10 mouse cellular contexts compared by ENCODE assay signal in the genomic region with DNA sequence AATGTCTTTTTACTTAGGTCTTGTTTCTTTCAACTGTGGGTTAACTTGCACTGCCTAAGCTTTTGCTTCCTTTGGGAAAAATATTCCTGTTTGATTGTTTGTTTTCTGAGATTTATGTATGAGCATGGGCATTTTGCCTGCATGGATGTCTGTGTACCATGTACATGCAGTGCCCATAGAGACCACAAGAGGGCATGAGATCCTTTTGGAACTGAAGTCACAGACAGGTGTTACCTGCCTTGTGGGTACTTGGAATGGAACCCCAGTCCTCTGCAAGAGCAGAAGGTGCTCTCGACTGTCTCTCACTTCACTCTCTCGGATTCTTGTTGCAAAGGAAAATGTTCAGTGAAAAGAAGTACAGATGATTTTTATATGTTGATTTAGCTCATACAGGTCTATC.
DNase-seq lines count a peak whose midpoint lies in the region; ATAC-seq lines count a peak whose summit lies in the region.
"Had no signal": no experiment of that assay in that cellular context is flagged by ENCODE, and none has a peak within 500 bp of the region (broad histone marks: within the 10 kb centered on the region; RNA-seq: fewer than 3 reads in every experiment).

No protein-coding gene starts in this region.

- no peak overlapping the region for H3K9ac ChIP-seq in midbrain, embryonic 15.5 days
- no peak overlapping the region for H3K9ac ChIP-seq in forebrain, embryonic 11.5 days (ENCODE audit: low read length)
- H3K9ac ChIP-seq: heart, embryonic 13.5 days; liver, embryonic 15.5 days had no signal

- peak; percentile 13 for DNase-seq in cerebellum, adult 9-10 months
- DNase-seq in midbrain, embryonic 10.5 days (ENCODE audit: low spot score), result peak; percentile 23
- peak; percentile 13 for DNase-seq in adrenal gland, adult 2 months
- DNase-seq in kidney, postnatal 10 days, result peak; percentile 58
- DNase-seq in thymus, postnatal 4 days, result peak; percentile 46
- DNase-seq in forebrain, embryonic 11.5 days (ENCODE audit: low spot score), result no peak

- H3K36me3 ChIP-seq in midbrain, embryonic 10.5 days, result peaks cover 11% of the 10 kb centered on the region
- no peaks in the 10 kb centered on the region; the same call in 1 of the 2 replicates for H3K36me3 ChIP-seq in midbrain, embryonic 15.5 days (replicated peaks)
- H3K36me3 ChIP-seq in forebrain, embryonic 11.5 days (ENCODE audit: control insufficient read depth, insufficient read depth, low read length), result no peaks in the 10 kb centered on the region; the same call in 1 of the 2 replicates
- H3K36me3 ChIP-seq: liver, embryonic 15.5 days had no signal

- H3K9me3 ChIP-seq in midbrain, embryonic 10.5 days (replicated peaks), result no peaks in the 10 kb centered on the region
- H3K9me3 ChIP-seq in midbrain, embryonic 15.5 days, result no peaks in the 10 kb centered on the region
- H3K9me3 ChIP-seq in forebrain, embryonic 11.5 days (ENCODE audit: control insufficient read depth, low read length), result no peaks in the 10 kb centered on the region
- H3K9me3 ChIP-seq: heart, embryonic 13.5 days; liver, embryonic 15.5 days had no signal

- H3K4me1 ChIP-seq in midbrain, embryonic 10.5 days, result no peaks in the 10 kb centered on the region
- H3K4me1 ChIP-seq in midbrain, embryonic 15.5 days, result 0 out of 2 replicates have a peak, but pooled peaks cover 3% of the 10 kb centered on the region
- H3K4me1 ChIP-seq in forebrain, embryonic 11.5 days (replicated peaks; ENCODE audit: control insufficient read depth, insufficient read depth, low read length), result no peaks in the 10 kb centered on the region
- H3K4me1 ChIP-seq: heart, embryonic 13.5 days; liver, embryonic 15.5 days had no signal

- H3K27me3 ChIP-seq in midbrain, embryonic 10.5 days (ENCODE audit: low read depth, poor library complexity, severe bottlenecking), result no peaks in the 10 kb centered on the region
- H3K27me3 ChIP-seq in midbrain, embryonic 15.5 days (replicated peaks), result no peaks in the 10 kb centered on the region
- no peaks in the 10 kb centered on the region for H3K27me3 ChIP-seq in forebrain, embryonic 11.5 days (ENCODE audit: control insufficient read depth, insufficient read depth, low read length)
- H3K27me3 ChIP-seq: heart, embryonic 13.5 days; liver, embryonic 15.5 days had no signal

- H3K27ac ChIP-seq in midbrain, embryonic 10.5 days (replicated peaks), result no peak overlapping the region
- no peak overlapping the region for H3K27ac ChIP-seq in midbrain, embryonic 15.5 days
- no peak overlapping the region for H3K27ac ChIP-seq in forebrain, embryonic 11.5 days (ENCODE audit: low read depth, low read length)
- H3K27ac ChIP-seq: heart, embryonic 13.5 days; liver, embryonic 15.5 days had no signal

- H3K4me3 ChIP-seq in midbrain, embryonic 10.5 days, result no peak overlapping the region
- no peak overlapping the region for H3K4me3 ChIP-seq in midbrain, embryonic 15.5 days
- H3K4me3 ChIP-seq in forebrain, embryonic 11.5 days (ENCODE audit: low read depth, low read length), result no peak overlapping the region
- H3K4me3 ChIP-seq: heart, embryonic 13.5 days; liver, embryonic 15.5 days had no signal

- H3K4me2 ChIP-seq in midbrain, embryonic 15.5 days, result no peak overlapping the region
- no peak overlapping the region for H3K4me2 ChIP-seq in forebrain, embryonic 11.5 days (ENCODE audit: low read depth, low read length, severe bottlenecking)
- H3K4me2 ChIP-seq: heart, embryonic 13.5 days; liver, embryonic 15.5 days had no signal

- WGBS in midbrain, embryonic 10.5 days, result 84% methylated on average over 2 of the region's 2 CpGs
- WGBS in midbrain, embryonic 15.5 days, result 92% methylated on average over 2 of the region's 2 CpGs
- WGBS in forebrain, embryonic 11.5 days, result 93% methylated on average over 2 of the region's 2 CpGs

- no peak for ATAC-seq in cerebellum, adult (ENCODE audit: insufficient number of reproducible peaks, low FRiP score, low TSS enrichment)
- no peak for ATAC-seq in midbrain, embryonic 15.5 days (replicated peaks)
- no peak for ATAC-seq in forebrain, embryonic 11.5 days (replicated peaks; ENCODE audit: low FRiP score)
